Mouse (Mus musculus): Measurements from ENCODE around the gene Nsun5.

DNA sequence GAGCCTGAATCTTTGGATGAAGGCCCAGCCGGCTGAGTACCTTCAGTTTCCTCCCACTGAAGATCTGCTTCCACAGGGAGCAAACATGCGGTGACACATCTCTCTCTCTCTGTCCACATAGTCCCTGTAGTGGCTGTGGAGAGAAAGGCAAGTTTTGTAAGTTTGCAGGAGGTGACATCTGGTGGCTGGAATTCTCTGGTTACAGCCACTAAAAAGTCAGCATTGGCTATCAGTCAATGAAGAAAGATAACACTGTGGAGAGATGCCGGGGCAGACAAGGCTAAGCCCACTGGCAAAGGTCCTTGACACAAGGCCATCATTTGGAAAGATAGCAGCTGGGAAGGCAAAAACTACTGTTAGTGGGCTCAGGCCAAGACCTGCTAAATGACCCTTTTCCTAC is 32.2 kb upstream of the Nsun5 start:
- TF ChIP-seq CTCF (IDR thresholded peaks at IDR 0.05; ENCODE audit: borderline replicate concordance, insufficient read depth, low read depth, low read length): no peak
- TF ChIP-seq POLR2A (IDR thresholded peaks at IDR 0.05; ENCODE audit: borderline replicate concordance, insufficient read depth, low read length): no peak

Data from cerebellum, adult 2 months (tissue).